Mouse (Mus musculus) spleen, adult 2 months (tissue): ENCODE measurements around the gene Helq. TPM values are rescaled to one million over a fixed set of nuclear protein-coding genes. Genes with fewer than 3 reads are reported as not detected.

Experiments used
- DNase-seq, 2 experiments: peaks; one replicate each; pipeline versions ENCODE4 v3.0.0 to v3.0.0-alpha.2; 2012 to 2021; ENCODE audit warnings: low spot score in 2 of 2, low read depth in 1 of 2
- H3K27ac ChIP-seq: fragments of 200-500 bp; 2 replicates; pipeline ENCODE4 v1.5.1; 2012; ENCODE audit warnings: low read length, inconsistent platforms; ENCODE audit not compliant: insufficient read depth
- H3K27me3 ChIP-seq: fragments of 200-500 bp; 2 replicates; pipeline ENCODE4 v1.6.1; 2012; ENCODE audit warnings: mild to moderate bottlenecking, moderate library complexity, low read length, inconsistent platforms; ENCODE audit not compliant: control insufficient read depth, insufficient read depth
- H3K36me3 ChIP-seq: fragments of 200-500 bp; 2 replicates; pipeline ENCODE4 v1.6.1; 2012; ENCODE audit warnings: mild to moderate bottlenecking, low read length, inconsistent platforms; ENCODE audit not compliant: control insufficient read depth, insufficient read depth
- H3K4me1 ChIP-seq: fragments of 200-500 bp; 2 replicates; pipeline ENCODE4 v1.6.1; 2011; ENCODE audit warnings: inconsistent platforms; ENCODE audit not compliant: control insufficient read depth, insufficient read depth, insufficient read length
- H3K4me3 ChIP-seq: fragments of 200-500 bp; 2 replicates; pipeline ENCODE4 v1.5.1; 2011; ENCODE audit warnings: mild to moderate bottlenecking, inconsistent platforms; ENCODE audit not compliant: insufficient read depth, insufficient read length; ENCODE audit errors: extremely low read depth
- CTCF ChIP-seq: fragments of 200-500 bp; IDR thresholded peaks from 2 replicates; pipeline ENCODE4 v1.5.1; 2011; ENCODE audit warnings: mild to moderate bottlenecking, inconsistent platforms; ENCODE audit not compliant: insufficient read depth, insufficient read length, insufficient replicate concordance; ENCODE audit errors: extremely low read depth
- POLR2A ChIP-seq: fragments of 200-500 bp; IDR thresholded peaks from 2 replicates; pipeline ENCODE4 v1.6.1; 2011; ENCODE audit warnings: low read depth, low read length, inconsistent platforms
- WGBS: fragments of 180-500 bp; shearing (Covaris S2); methylation state at CpG from one replicate; pipeline ENCODE4 v1.1.7; 2018; 5-methylcytosine and 5-hydroxymethylcytosine counted together
- polyA plus RNA-seq: library from polyadenylated mRNA; depleted of rRNA; stranded (reverse); fragments of >200 nt; gene quantifications from 2 replicates; pipeline ENCODE4 v1.2.3, GENCODE M21; 2012

Helq gene
- polyA plus RNA-seq, 1 experiment: 8.8 TPM

DNA sequence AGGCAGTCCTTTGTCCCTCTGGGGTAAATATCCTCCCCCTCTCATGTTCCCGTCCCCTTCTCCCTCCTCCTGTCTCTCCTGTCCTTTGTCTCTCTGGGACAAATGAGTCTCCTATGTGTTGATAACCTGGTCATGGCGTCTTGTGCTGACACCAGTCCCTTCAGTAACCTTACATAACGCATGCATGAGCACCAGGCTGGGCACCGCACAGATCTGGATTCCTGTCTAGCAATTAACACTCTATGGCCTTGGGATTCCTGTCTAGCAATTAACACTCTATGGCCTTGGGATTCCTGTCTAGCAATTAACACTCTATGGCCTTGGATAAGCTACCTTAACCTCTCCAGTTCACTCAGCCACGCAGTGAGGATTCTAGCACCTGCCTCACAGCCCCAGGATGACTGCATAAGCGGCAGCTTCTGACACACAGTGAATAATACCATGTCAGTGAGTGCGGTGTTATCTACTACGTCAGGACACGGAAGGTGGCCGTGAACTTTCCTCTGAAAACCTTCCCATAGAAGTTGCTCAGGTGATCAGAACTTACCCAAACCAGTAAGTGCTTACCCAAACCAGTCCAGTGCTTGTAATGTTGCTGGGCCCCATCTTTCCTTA is 38.2 kb downstream of the Helq start:
- no peak for DNase-seq
- H3K27me3 ChIP-seq: no peaks in the 10 kb centered on the region
- peaks cover 16% of the 10 kb centered on the region for H3K36me3 ChIP-seq
- TF ChIP-seq POLR2A (no peak), CTCF (no peak)
- H3K27ac ChIP-seq: no peak overlapping the region
- no peaks in the 10 kb centered on the region for H3K4me1 ChIP-seq
- no peak overlapping the region for H3K4me3 ChIP-seq
- 95% methylated on average over 10 of the region's 10 CpGs for WGBS

DNA sequence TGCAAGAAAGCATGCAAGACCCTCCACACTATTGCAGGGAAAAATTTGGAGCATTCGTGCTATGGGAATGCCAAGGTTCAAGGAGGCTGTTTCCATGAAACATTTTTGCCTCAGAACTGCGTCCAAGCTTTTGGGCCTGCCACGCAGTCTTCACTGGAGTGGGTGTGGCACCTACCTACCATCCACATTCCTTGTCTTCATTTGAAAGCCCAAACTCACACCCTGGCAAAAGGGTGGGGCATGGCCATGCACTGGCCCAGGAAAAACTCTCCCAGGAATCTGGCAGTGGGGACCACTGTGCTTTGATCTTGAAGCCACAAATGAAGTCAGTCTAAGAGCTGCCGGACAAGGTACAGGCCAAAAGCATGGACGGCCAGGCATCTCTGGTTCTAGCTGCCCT is 40.3 kb downstream of the Helq start:
- TF ChIP-seq POLR2A: no peak
- no peak for TF ChIP-seq CTCF
- no peak for DNase-seq
- no peak overlapping the region for H3K4me3 ChIP-seq
- H3K36me3 ChIP-seq: peaks cover 3% of the 10 kb centered on the region
- WGBS: 94% methylated on average over 5 of the region's 5 CpGs
- no peaks in the 10 kb centered on the region for H3K4me1 ChIP-seq
- H3K27ac ChIP-seq: no peak overlapping the region
- no peaks in the 10 kb centered on the region for H3K27me3 ChIP-seq

DNA sequence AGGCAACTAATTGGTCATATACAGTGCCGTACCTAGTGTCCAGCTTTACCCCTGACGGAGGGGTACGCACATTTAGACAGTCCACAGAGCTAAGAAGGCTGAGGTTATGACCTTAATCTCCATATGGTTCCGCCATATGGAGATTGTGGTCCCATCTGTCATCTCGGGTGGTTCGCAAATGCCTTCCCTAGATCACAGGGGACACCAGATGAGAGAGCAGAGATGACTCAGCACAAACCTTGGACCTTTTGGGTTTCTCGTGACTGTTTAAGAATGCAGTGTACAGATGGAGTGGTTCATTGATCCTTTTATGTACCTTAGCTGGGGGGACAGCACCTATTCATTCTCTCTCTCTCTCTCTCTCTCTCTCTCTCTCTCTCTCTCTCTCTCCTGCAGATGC is 45.0 kb downstream of the Helq start:
- H3K4me3 ChIP-seq: no peak overlapping the region
- no peak for DNase-seq
- TF ChIP-seq POLR2A (no peak), CTCF (no peak)
- H3K36me3 ChIP-seq: no peaks in the 10 kb centered on the region
- H3K4me1 ChIP-seq: peaks cover 13% of the 10 kb centered on the region; the same call in 1 of the 2 replicates
- WGBS: 48% methylated on average over 7 of the region's 7 CpGs
- no peaks in the 10 kb centered on the region for H3K27me3 ChIP-seq
- no peak overlapping the region for H3K27ac ChIP-seq

DNA sequence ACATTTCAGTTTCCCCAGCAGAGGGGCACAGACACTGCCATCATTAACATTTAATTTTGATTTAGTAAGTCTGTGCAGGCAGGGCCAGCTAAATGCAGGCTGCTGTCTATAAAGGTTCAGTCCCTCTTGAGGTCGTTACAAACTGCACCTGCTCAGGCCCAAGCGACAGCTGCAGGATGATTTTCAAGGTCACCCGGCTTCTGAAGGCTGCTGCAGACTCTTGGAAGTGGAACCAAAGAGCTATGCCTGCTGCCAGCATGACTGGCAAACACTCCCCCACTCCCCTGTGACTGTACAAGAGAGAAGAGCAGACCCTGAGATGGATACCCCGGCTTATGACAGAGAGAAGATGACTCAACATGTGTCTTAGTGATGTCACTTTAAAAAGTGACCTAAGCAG is 46.7 kb downstream of the Helq start:
- no peak for DNase-seq
- Histone ChIP-seq H3K36me3 (no peaks in the 10 kb centered on the region), H3K4me3 (no peak overlapping the region), H3K27me3 (no peaks in the 10 kb centered on the region), H3K4me1 (peaks cover 13% of the 10 kb centered on the region; the same call in 1 of the 2 replicates), H3K27ac (no peak overlapping the region)
- 26% methylated on average over 4 of the region's 4 CpGs for WGBS
- TF ChIP-seq POLR2A: no peak
- no peak for TF ChIP-seq CTCF

DNA sequence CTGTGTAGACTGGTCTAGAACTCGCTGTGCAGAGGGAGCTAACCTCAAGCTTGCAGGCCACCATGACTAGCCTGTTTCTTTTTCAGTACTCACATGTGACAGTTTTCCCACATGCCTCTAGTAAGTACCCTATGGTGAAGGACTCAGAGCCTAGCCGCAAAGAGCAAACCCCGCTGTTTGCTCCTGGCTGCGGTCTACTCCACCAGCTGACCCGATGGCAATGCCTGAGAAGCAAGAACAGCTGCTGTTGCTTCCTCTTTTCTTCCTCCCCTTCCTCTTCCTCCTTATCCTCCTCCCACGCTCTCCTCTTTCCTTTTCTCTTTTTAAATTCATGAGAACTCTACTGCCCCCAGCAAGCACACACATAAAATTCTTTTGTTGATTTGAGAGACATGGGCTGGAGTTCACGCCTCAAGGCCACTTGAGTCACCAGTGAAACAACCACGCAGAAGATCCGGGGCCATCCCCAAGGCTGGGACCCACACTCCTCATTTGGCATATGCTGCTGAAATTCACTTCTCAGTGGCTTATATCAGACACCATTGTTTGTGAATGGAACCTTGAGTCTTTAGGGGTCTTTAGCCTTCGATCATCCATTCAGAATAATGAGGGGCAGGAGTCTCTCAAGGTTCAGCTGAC is 47.7 kb downstream of the Helq start:
- DNase-seq: peak; percentile 28 to 32
- no peaks in the 10 kb centered on the region for H3K27me3 ChIP-seq
- no peak for TF ChIP-seq CTCF
- no peak for TF ChIP-seq POLR2A
- no peak overlapping the region for H3K27ac ChIP-seq
- peaks cover 13% of the 10 kb centered on the region; the same call in 1 of the 2 replicates for H3K4me1 ChIP-seq
- no peak overlapping the region for H3K4me3 ChIP-seq
- 13% methylated on average over 10 of the region's 10 CpGs for WGBS
- no peaks in the 10 kb centered on the region for H3K36me3 ChIP-seq

DNA sequence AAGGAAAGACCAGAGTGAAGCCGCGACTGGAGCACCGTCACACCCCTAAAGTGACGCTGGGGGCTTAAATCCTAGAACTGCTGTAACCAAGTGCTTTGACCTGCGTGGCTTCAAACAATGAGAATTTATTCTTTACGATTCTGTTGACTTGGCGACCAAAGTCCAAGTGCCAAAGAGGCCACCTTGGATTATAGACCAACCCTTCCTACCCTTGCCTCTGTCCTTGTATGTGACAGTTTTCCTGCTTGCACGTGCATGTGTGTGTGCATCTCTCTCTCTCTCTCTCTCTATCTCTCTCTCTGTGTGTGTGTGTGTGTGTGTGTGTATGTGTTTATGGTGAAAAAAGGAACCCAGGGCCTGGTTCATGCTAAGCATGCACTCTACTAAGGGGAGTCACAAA is 59.6 kb downstream of the Helq start:
- no peak for TF ChIP-seq CTCF
- TF ChIP-seq POLR2A: no peak
- H3K27ac ChIP-seq: no peak overlapping the region
- 92% methylated on average over 8 of the region's 8 CpGs for WGBS
- no peaks in the 10 kb centered on the region for H3K27me3 ChIP-seq
- no peak overlapping the region for H3K4me3 ChIP-seq
- H3K36me3 ChIP-seq: no peaks in the 10 kb centered on the region
- H3K4me1 ChIP-seq: no peaks in the 10 kb centered on the region
- no peak for DNase-seq

DNA sequence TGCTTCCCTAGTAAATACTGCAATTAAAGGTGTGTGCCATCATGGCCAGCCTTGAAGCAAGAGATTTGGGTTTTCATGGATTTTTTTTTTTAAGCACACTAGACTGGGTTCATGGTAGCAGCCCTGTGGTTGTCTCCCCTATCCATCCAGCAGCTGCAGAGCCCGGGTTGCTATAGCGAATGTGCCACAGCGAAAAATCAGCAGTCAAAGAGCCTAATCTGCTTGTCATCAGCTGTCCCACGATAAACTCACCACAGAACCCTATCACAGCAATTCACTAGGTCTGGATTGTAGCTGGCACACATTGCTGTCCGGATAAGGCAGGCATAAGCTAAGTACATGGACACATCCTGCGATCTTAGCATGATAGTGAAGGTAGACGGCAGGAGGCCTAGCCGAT is 61.5 kb downstream of the Helq start:
- DNase-seq: no peak
- TF ChIP-seq POLR2A: no peak
- TF ChIP-seq CTCF: no peak
- H3K36me3 ChIP-seq: no peaks in the 10 kb centered on the region
- H3K4me3 ChIP-seq: no peak overlapping the region
- H3K4me1 ChIP-seq: no peaks in the 10 kb centered on the region
- WGBS: 67% methylated on average over 8 of the region's 8 CpGs
- no peaks in the 10 kb centered on the region for H3K27me3 ChIP-seq
- H3K27ac ChIP-seq: no peak overlapping the region
